Mouse (Mus musculus) brown adipose tissue, adult 24 weeks (tissue): ENCODE results near the gene Znrf2. TPM values are rescaled to one million over a fixed set of nuclear protein-coding genes. Genes with fewer than 3 reads are reported as not detected.
"Not testable (repeated sequence)": the region's sequence is repeated elsewhere in the genome, so short reads cannot be mapped to it uniquely, and the experiment has no call there.

Experiments used
- H3K27ac ChIP-seq: fragments of 200-500 bp; replicated peaks from 2 replicates; pipeline ENCODE4 v1.5.1; 2012; ENCODE audit warnings: low read depth, mild to moderate bottlenecking, low read length
- H3K4me1 ChIP-seq: fragments of 200-500 bp; 2 replicates; pipeline ENCODE4 v1.6.1; 2012; ENCODE audit warnings: low read length, mixed read lengths; ENCODE audit not compliant: control insufficient read depth, insufficient read depth, insufficient read length
- H3K4me3 ChIP-seq: fragments of 200-500 bp; 2 replicates; pipeline ENCODE4 v1.5.1; 2012; ENCODE audit warnings: low read depth, mild to moderate bottlenecking, low read length, moderate library complexity; ENCODE audit not compliant: insufficient read depth
- polyA plus RNA-seq: library from polyadenylated mRNA; stranded (reverse); fragments of >200 nt; gene quantifications from 2 replicates; pipeline ENCODE4 v1.2.4, GENCODE M21; 2012; ENCODE audit not compliant: missing spikeins, insufficient read depth, insufficient read length

The Znrf2 gene
- polyA plus RNA-seq, 1 experiment: 40.8 TPM

DNA sequence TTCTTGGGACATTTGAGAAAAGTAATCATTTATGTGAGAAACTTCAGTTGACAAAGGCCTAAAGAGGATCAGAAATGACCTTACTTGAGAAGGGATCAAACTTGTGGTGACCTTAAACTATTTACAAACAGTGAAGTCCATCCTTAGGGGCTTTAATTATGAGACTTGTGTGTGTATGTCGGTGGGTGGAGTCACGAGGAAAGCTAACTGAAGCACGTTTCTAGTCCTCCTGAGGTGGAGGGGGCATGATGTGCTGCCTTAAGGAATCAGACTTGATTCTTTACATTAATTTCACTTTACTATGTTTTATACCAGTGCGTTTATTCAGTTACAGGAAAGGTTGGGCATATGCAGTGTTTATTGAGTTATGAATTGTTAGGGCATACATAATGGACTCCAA is 2.6 kb downstream of the Znrf2 start:
- no peak overlapping the region for H3K27ac ChIP-seq
- H3K4me3 ChIP-seq: no peak overlapping the region

GRCm38 (mm10) chr6:54819746-54820145 is 3.0 kb downstream of the Znrf2 start:
- Histone ChIP-seq H3K4me3 (no peak overlapping the region), H3K4me1 (peaks cover 9% of the 10 kb centered on the region), H3K27ac (no peak overlapping the region)

More for the DNA sequence above, 2.6 kb downstream of the Znrf2 start:
- peaks cover 9% of the 10 kb centered on the region for H3K4me1 ChIP-seq

GRCm38 (mm10) chr6:54822348-54822747 is 5.6 kb downstream of the Znrf2 start:
- Histone ChIP-seq H3K27ac (peak overlapping the region; percentile 49), H3K4me1 (peaks cover 8% of the 10 kb centered on the region), H3K4me3 (no peak overlapping the region)

- peaks cover 12% of the 10 kb centered on the region for H3K4me1 ChIP-seq
These were observed 7.8 kb downstream of the Znrf2 start for GRCm38 (mm10) chr6:54824561-54824960.

GRCm38 (mm10) chr6:54827481-54827880 is 10.8 kb downstream of the Znrf2 start:
- Histone ChIP-seq H3K4me1 (peaks cover 13% of the 10 kb centered on the region), H3K4me3 (no peak overlapping the region), H3K27ac (no peak overlapping the region)

More at GRCm38 (mm10) chr6:54824561-54824960, 7.8 kb downstream of the Znrf2 start:
- H3K4me3 ChIP-seq, H3K27ac ChIP-seq: not testable (repeated sequence)

DNA sequence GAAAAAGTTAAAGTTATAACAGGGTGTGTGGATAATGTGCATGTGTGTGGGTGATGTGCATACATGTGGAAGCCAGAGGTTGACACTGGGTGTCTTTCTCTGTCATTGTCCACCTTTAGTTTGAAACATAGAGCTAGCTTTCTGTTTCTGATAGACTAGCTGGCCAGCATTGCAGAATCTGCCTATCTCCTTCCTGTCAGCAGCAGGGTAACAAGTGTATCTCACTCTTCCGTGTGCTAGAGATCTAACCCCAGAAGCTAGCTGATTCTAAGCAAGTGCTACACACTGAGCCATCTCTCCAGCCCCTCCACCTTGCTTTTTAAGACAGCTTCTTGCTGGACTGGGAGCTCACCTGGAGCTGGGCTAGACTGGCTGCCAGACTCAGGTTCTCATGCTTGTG is 11.6 kb downstream of the Znrf2 start:
- no peak overlapping the region for H3K4me3 ChIP-seq
- no peak overlapping the region for H3K27ac ChIP-seq
- peaks cover 13% of the 10 kb centered on the region for H3K4me1 ChIP-seq

DNA sequence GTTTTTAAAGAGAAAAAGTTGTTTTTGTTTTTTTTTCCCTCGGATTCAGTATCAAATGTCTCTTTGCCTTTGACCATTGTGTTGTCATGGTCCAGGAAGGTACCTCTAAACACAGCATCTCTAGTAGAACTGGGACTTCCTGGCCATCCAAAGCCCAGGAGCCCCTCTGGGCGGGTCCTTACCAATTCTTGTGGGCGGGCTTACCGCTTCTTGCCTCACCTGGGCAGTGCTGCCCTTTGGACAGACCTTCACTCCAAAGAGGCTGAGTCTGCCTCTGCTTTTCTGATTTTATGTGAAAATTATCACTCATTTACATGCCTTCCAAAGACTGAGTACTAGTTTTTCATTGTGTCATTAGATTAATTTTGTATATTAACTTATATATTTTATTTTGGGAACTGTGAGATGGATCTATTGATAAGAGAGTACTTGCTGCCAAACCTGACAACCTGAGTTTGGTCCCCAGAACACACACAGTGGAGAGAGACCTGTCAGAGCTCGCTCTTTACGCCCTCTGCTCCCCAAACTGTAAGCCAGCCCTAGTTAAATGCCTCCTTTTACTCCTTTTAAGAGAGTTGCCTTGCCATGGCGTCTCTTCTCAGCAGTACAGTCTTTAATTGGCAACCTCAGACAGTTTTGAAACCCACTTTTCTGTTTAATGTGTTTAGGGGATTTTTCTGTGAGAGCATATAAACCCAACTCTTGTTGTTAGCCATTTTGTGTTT is 13.5 kb downstream of the Znrf2 start:
- Histone ChIP-seq H3K4me1 (peaks cover 13% of the 10 kb centered on the region), H3K4me3 (no peak overlapping the region), H3K27ac (no peak overlapping the region)

GRCm38 (mm10) chr6:54831069-54831720 is 14.5 kb downstream of the Znrf2 start:
- peaks cover 11% of the 10 kb centered on the region for H3K4me1 ChIP-seq
- H3K27ac ChIP-seq: no peak overlapping the region; the same call in 1 of the 2 replicates

GRCm38 (mm10) chr6:54833427-54833826 is 16.7 kb downstream of the Znrf2 start:
- Histone ChIP-seq H3K27ac (no peak overlapping the region), H3K4me1 (peaks cover 8% of the 10 kb centered on the region), H3K4me3 (no peak overlapping the region)

More at GRCm38 (mm10) chr6:54831069-54831720, 14.5 kb downstream of the Znrf2 start:
- no peak overlapping the region for H3K4me3 ChIP-seq

- H3K4me3 ChIP-seq: no peak overlapping the region
- no peak overlapping the region for H3K27ac ChIP-seq
- H3K4me1 ChIP-seq: no peaks in the 10 kb centered on the region
These were observed 19.9 kb downstream of the Znrf2 start for GRCm38 (mm10) chr6:54836666-54837065.

- peaks cover 2% of the 10 kb centered on the region for H3K4me1 ChIP-seq
- no peak overlapping the region for H3K4me3 ChIP-seq
- H3K27ac ChIP-seq: no peak overlapping the region
These were observed 24.7 kb downstream of the Znrf2 start for GRCm38 (mm10) chr6:54841399-54841798.

GRCm38 (mm10) chr6:54842041-54842440 is 25.3 kb downstream of the Znrf2 start:
- H3K27ac ChIP-seq: no peak overlapping the region
- H3K4me1 ChIP-seq: peaks cover 2% of the 10 kb centered on the region
- no peak overlapping the region for H3K4me3 ChIP-seq

- Histone ChIP-seq H3K27ac (no peak overlapping the region), H3K4me1 (peaks cover 11% of the 10 kb centered on the region), H3K4me3 (no peak overlapping the region)
These were observed 31.8 kb downstream of the Znrf2 start for GRCm38 (mm10) chr6:54848546-54848945.

- no peak overlapping the region for H3K4me3 ChIP-seq
- peaks cover 11% of the 10 kb centered on the region for H3K4me1 ChIP-seq
- H3K27ac ChIP-seq: no peak overlapping the region
These were observed 32.8 kb downstream of the Znrf2 start for GRCm38 (mm10) chr6:54849179-54850156.

DNA sequence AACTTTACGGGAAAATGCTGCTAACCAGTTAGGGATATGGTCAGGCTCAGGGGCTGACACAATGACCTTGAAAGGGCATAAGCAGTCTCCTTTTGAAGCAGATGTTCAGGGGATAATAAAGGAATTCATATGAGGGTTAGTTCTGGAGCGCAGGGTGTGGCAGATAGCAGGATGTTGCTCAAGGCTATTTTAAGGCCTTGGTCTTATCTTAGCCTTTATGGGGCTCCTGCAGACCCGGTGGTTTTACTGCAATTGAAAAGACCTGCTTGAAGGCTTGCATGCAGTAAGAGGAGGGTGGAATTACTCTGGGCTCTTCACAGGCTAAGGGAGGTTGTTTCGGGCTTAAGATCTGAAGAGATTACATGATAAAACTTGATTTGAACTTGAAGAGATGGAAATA is 35.1 kb downstream of the Znrf2 start:
- Histone ChIP-seq H3K4me3 (no peak overlapping the region), H3K4me1 (peaks cover 13% of the 10 kb centered on the region), H3K27ac (no peak overlapping the region)
